Mouse (Mus musculus) CH12.LX (cell line): ENCODE data around the gene Bzw2.

Experiments
- CTCF ChIP-seq, 2 experiments: IDR thresholded peaks in 1 of 2; conservative IDR thresholded peaks in 1 of 2; 2 replicates each; pipeline ENCODE4 v1.5.1; 2011 to 2012; ENCODE audit warnings: low read depth in 2 of 2, low read length in 2 of 2, improper control_type of control experiment in 1 of 2, inconsistent platforms in 1 of 2, mild to moderate bottlenecking in 1 of 2, moderate library complexity in 1 of 2
- ELF1 ChIP-seq: IDR thresholded peaks from 2 replicates; pipeline ENCODE4 v1.6.1; 2014; ENCODE audit warnings: low read depth, mild to moderate bottlenecking, inconsistent platforms, low read length, improper control_type of control experiment
- POLR2A ChIP-seq: IDR thresholded peaks from 2 replicates; pipeline ENCODE4 v1.6.1; 2011; ENCODE audit warnings: low read depth, mild to moderate bottlenecking, improper control_type of control experiment, low read length
- POLR2AphosphoS2 ChIP-seq: IDR thresholded peaks from 2 replicates; pipeline ENCODE4 v1.6.1; 2011; ENCODE audit warnings: low read depth, low read length, improper control_type of control experiment
- SIN3A ChIP-seq: IDR thresholded peaks from 2 replicates; pipeline ENCODE4 v1.6.1; 2012; ENCODE audit warnings: low read length, improper control_type of control experiment, inconsistent platforms
- TCF12 ChIP-seq: IDR thresholded peaks from 2 replicates; pipeline ENCODE4 v1.6.1; 2014; ENCODE audit warnings: low read depth, mild to moderate bottlenecking, inconsistent platforms, low read length, improper control_type of control experiment
- ZMIZ1 ChIP-seq: IDR thresholded peaks from 2 replicates; pipeline ENCODE4 v1.6.1; 2012; ENCODE audit warnings: low read depth, mild to moderate bottlenecking, inconsistent platforms, low read length, improper control_type of control experiment

DNA sequence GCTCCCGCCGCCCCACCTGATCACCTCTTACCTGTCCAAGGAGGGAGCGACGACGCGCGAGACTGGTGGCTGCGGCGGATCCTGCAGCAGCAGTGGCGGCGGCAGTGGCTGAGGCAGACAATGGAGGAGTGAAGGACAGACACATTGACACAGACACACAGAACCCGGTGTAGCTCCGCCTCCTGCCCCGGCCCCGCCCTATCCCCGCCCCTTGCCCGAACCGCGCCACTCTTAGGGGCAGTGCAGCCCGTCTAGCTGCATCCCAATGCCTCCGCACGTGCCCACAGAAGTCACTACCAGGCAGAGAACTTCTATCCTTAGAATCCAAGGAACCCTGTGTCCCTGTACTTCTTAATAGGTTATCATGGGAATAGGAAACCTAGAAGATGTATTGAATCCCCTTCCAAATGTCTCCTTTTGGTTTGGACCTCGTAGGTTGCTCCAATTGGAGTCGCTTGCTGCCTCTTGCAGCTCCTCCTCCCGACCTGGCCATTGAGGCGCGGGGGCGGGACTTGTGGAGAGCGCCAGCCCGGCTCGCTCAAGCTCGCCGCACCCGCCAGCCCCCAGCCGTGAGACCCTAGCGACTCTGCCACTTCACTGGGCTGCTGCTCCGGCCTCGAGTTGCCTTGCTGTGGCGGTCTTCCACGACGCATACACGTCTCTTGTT lies 1.1 kb downstream of the Bzw2 start, which contains the start of gene Ankmy2:
- TF ChIP-seq CTCF (conservative IDR thresholded peaks at IDR 0.05 in 1 of 2, IDR thresholded peaks at IDR 0.05 in 1 of 2; ENCODE audit: low read depth in 2 of 2, low read length in 2 of 2) (no peak), POLR2A (peak; percentile 95), ELF1 (no peak), SIN3A (peak; percentile 90), ZMIZ1 (peak; percentile 94), POLR2AphosphoS2 (peak; percentile 83; the same call in 1 of the 2 replicates), TCF12 (peak; percentile 92)
